Mouse (Mus musculus): ENCODE results near the gene Olfr706.
"Not testable (repeated sequence)": the region's sequence is repeated elsewhere in the genome, so short reads cannot be mapped to it uniquely, and the experiment has no call there.

Gene Olfr706

GRCm38 (mm10) chr7:106888062-106888461, at the start of gene Olfr706:
Gene Olfr706, minus strand, starts transcription at chr7:106888162.
- no peak for DNase-seq (ENCODE audit: low spot score in 2 of 2)

GRCm38 (mm10) chr7:106932119-106932518, 44.2 kb upstream of the Olfr706 start, which contains the start of gene Olfr709-ps1:
Gene Olfr709-ps1, minus strand, starts transcription at chr7:106932219.
- no peak for DNase-seq (ENCODE audit: low spot score in 2 of 2)

- DNase-seq (ENCODE audit: low spot score in 2 of 2): peak in 1 of 2 experiments; percentile 68
Measured at GRCm38 (mm10) chr7:106920961-106921360, 33.0 kb upstream of the Olfr706 start.

- DNase-seq (ENCODE audit: low spot score in 2 of 2): no peak
Measured at GRCm38 (mm10) chr7:106907676-106908075, 19.7 kb upstream of the Olfr706 start, which contains the start of gene Olfr1532-ps1. Gene Olfr1532-ps1, plus strand, starts transcription at chr7:106908001.

- not testable (repeated sequence) for DNase-seq (ENCODE audit: low spot score in 2 of 2)
Measured at GRCm38 (mm10) chr7:106901141-106901540, 13.2 kb upstream of the Olfr706 start, which contains the start of gene Olfr707. Gene Olfr707, minus strand, starts transcription at chr7:106901241.

GRCm38 (mm10) chr7:106876791-106877190, 11.2 kb downstream of the Olfr706 start, which contains the start of gene Olfr705:
Gene Olfr705, minus strand, starts transcription at chr7:106876891.
- DNase-seq (ENCODE audit: low spot score in 2 of 2): no peak

GRCm38 (mm10) chr7:106862885-106863284, 25.1 kb downstream of the Olfr706 start, which contains the start of gene Olfr704:
Gene Olfr704, plus strand, starts transcription at chr7:106863185.
- no peak for DNase-seq (ENCODE audit: low spot score in 2 of 2)

- DNase-seq (ENCODE audit: low spot score in 2 of 2): no peak
Measured at GRCm38 (mm10) chr7:106843060-106843459, 44.9 kb downstream of the Olfr706 start, which contains the start of gene Olfr703. Gene Olfr703, plus strand, starts transcription at chr7:106843360.

GRCm38 (mm10) chr7:106833793-106834192, 54.2 kb downstream of the Olfr706 start, which contains the start of gene Olfr702:
Gene Olfr702, minus strand, starts transcription at chr7:106833893.
- DNase-seq (ENCODE audit: low spot score in 2 of 2): no peak

Measured in urinary bladder, postnatal 4 days (tissue).